Mouse (Mus musculus) forebrain, embryonic 14.5 days (tissue): ENCODE measurements around the gene Cdc37l1. TPM values are rescaled to one million over a fixed set of nuclear protein-coding genes. Genes with fewer than 3 reads are reported as not detected.

Source experiments
- ATAC-seq: fragments of 200-750 bp; cut with Nextera tagmentation; 2 replicates; pipeline ENCODE4 v1.8.0; 2017; ENCODE audit warnings: mild to moderate bottlenecking, moderate library complexity
- DNase-seq: peaks from one replicate; pipeline ENCODE4 v3.0.0-alpha.2; 2015; ENCODE audit warnings: low spot score
- H3K27ac ChIP-seq: fragments of 300-500 bp; sonication (generic); 2 replicates; pipeline ENCODE4 v1.5.1; 2014; ENCODE audit warnings: low read depth, mild to moderate bottlenecking, control low read depth, low read length, moderate library complexity
- H3K27me3 ChIP-seq: fragments of 300-500 bp; sonication (generic); replicated peaks from 2 replicates; pipeline ENCODE4 v1.6.1; 2014; ENCODE audit warnings: low read length, control low read depth, mixed read lengths; ENCODE audit not compliant: control insufficient read depth, insufficient read depth
- H3K36me3 ChIP-seq: fragments of 300-500 bp; sonication (generic); 2 replicates; pipeline ENCODE4 v1.6.1; 2014; ENCODE audit warnings: low read length, control low read depth; ENCODE audit not compliant: control insufficient read depth, insufficient read depth
- H3K4me1 ChIP-seq: fragments of 300-500 bp; sonication (generic); 2 replicates; pipeline ENCODE4 v1.6.1; 2014; ENCODE audit warnings: antibody characterized with exemption, low read length, control low read depth; ENCODE audit not compliant: control insufficient read depth, insufficient read depth
- H3K4me2 ChIP-seq: fragments of 300-500 bp; sonication (generic); 2 replicates; pipeline ENCODE4 v1.6.1; 2014; ENCODE audit warnings: mild to moderate bottlenecking, control low read depth, low read length
- H3K4me3 ChIP-seq: fragments of 300-500 bp; sonication (generic); 2 replicates; pipeline ENCODE4 v1.5.1; 2014; ENCODE audit warnings: low read depth, low read length, control low read depth
- H3K9ac ChIP-seq: fragments of 300-500 bp; sonication (generic); 2 replicates; pipeline ENCODE4 v1.6.1; 2014; ENCODE audit warnings: mild to moderate bottlenecking, low read length, control low read depth, moderate library complexity
- H3K9me3 ChIP-seq: fragments of 300-500 bp; sonication (generic); replicated peaks from 2 replicates; pipeline ENCODE4 v1.6.1; 2016; ENCODE audit warnings: low read length, control low read depth, mixed read lengths; ENCODE audit not compliant: control insufficient read depth
- WGBS: fragments of 180-500 bp; shearing (Covaris S2); extraction: QIAGEN DNeasy Blood & Tissue Kit; methylation state at CpG from one replicate; pipeline ENCODE4 v1.1.7; 2014; 5-methylcytosine and 5-hydroxymethylcytosine counted together
- polyA plus RNA-seq: library from polyadenylated mRNA; unstranded; fragments of >200 nt; fragmentation: Nextera tagmentation; extraction: Ambion mirVana; gene quantifications from 2 replicates; pipeline ENCODE4 v1.2.1, GENCODE M21; 2014

Cdc37l1 gene
- polyA plus RNA-seq, 1 experiment from 2014 or later, result 42.0 TPM

GRCm38 (mm10) chr19:29032662-29033061 lies 42.5 kb downstream of the Cdc37l1 start:
- no peak overlapping the region for H3K27ac ChIP-seq
- no peak overlapping the region for H3K4me3 ChIP-seq
- H3K36me3 ChIP-seq, result peaks cover 14% of the 10 kb centered on the region; the same call in 1 of the 2 replicates
- DNase-seq (no peak), ATAC-seq (no peak)
- H3K9ac ChIP-seq, result no peak overlapping the region
- H3K27me3 ChIP-seq, result no peaks in the 10 kb centered on the region
- no peaks in the 10 kb centered on the region for H3K9me3 ChIP-seq
- no peak overlapping the region for H3K4me2 ChIP-seq
- H3K4me1 ChIP-seq, result no peaks in the 10 kb centered on the region

DNA sequence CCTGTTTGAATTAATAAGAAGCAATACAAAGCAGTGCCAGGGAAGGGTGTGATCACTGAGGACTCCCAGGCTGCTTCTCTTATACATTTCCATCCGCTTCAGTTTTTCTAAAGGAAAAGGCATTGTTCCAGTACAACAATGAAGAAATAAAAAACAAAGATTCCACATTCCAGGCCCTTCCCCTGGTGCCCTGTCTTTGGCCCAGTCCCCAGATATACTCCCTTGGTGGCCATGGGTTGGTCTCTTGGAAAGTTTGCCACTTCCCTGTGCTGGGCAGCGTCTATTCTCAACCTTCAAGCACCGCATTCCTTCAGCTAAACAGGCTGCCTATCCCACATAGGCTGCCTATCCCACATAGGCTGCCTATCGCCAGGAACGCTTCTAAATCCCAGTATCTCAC lies 46.9 kb downstream of the Cdc37l1 start:
- H3K9ac ChIP-seq, result no peak overlapping the region
- no peak for ATAC-seq
- H3K4me2 ChIP-seq, result no peak overlapping the region
- peaks cover 16% of the 10 kb centered on the region; the same call in 1 of the 2 replicates for H3K36me3 ChIP-seq
- DNase-seq, result no peak
- WGBS, result 89% methylated on average over 5 of the region's 5 CpGs
- no peaks in the 10 kb centered on the region for H3K27me3 ChIP-seq
- no peak overlapping the region for H3K27ac ChIP-seq
- H3K4me1 ChIP-seq, result no peaks in the 10 kb centered on the region
- H3K9me3 ChIP-seq, result no peaks in the 10 kb centered on the region
- no peak overlapping the region for H3K4me3 ChIP-seq

DNA sequence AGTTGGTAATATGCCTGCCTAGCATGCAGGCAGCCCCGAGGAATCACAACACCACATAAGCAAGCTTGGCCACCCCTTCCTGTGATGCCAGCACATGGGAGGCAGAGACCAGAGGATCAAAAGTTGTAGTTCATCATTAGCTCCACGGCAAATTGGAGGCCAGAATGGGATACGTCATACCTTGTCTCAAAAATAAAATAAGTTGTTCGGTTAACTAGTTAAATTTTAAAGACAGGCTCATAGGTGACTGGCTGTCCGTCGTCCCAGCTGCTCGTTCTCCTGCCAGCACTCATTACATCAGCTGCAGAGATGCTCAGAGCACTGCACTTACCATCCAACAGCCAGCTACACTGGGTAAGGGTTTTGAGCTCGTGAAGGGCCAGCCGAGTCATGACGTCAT lies 47.4 kb downstream of the Cdc37l1 start:
- H3K36me3 ChIP-seq, result peaks cover 16% of the 10 kb centered on the region; the same call in 1 of the 2 replicates
- H3K4me2 ChIP-seq, result no peak overlapping the region
- no peak overlapping the region for H3K27ac ChIP-seq
- no peaks in the 10 kb centered on the region for H3K4me1 ChIP-seq
- no peaks in the 10 kb centered on the region for H3K9me3 ChIP-seq
- no peak overlapping the region for H3K9ac ChIP-seq
- H3K4me3 ChIP-seq, result no peak overlapping the region
- 94% methylated on average over 10 of the region's 10 CpGs for WGBS
- no peak for ATAC-seq
- no peaks in the 10 kb centered on the region for H3K27me3 ChIP-seq
- DNase-seq, result no peak

GRCm38 (mm10) chr19:29039334-29039733 lies 49.2 kb downstream of the Cdc37l1 start:
- Histone ChIP-seq H3K4me1 (peaks cover 4% of the 10 kb centered on the region; the same call in 1 of the 2 replicates), H3K9me3 (no peaks in the 10 kb centered on the region), H3K9ac (no peak overlapping the region), H3K27ac (no peak overlapping the region), H3K36me3 (peaks cover 12% of the 10 kb centered on the region; the same call in 1 of the 2 replicates), H3K27me3 (no peaks in the 10 kb centered on the region), H3K4me2 (no peak overlapping the region), H3K4me3 (no peak overlapping the region)
- DNase-seq (no peak), ATAC-seq (no peak)

DNA sequence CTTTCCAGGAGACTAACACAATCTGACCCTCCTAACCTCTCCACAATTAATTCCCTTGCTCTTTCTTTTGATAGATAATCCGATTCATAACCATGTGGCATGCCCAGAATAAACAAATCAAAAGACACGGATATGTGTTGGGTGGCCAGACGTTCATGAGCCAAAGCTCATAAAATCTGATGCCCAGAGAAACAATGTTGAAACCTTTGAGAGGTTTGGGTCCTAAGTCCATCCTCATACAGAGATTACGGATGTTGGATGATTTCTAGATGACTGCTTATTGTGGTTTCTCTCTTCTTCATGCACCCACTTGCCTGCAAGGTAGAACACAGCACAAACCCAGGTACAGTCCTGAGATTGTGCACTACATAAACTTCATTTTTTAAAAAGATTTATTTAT lies 50.1 kb downstream of the Cdc37l1 start:
- peaks cover 8% of the 10 kb centered on the region for H3K4me1 ChIP-seq
- no peak overlapping the region for H3K27ac ChIP-seq
- peaks cover 12% of the 10 kb centered on the region; the same call in 1 of the 2 replicates for H3K36me3 ChIP-seq
- H3K9ac ChIP-seq, result no peak overlapping the region
- 93% methylated on average over 4 of the region's 4 CpGs for WGBS
- H3K9me3 ChIP-seq, result no peaks in the 10 kb centered on the region
- no peak overlapping the region for H3K4me2 ChIP-seq
- ATAC-seq (no peak), DNase-seq (no peak)
- no peaks in the 10 kb centered on the region for H3K27me3 ChIP-seq
- H3K4me3 ChIP-seq, result no peak overlapping the region

DNA sequence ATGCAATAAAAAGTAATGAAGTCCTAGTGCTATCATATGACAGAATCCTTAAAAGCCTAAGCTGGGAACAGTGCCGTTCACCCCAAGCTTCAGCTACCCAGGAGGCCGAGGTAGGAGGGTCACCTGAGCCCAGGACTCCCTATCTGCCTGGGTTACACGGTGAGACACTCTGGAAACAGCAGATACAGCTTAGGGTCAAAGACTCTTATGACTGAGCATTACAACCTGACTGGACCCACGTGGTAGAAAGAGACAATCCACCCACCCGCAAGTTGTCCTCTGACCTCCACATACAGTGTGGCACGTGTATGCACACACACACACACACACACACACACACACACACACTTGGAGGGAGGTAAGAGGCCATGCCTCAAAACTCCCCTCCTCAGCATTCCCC lies 52.0 kb downstream of the Cdc37l1 start:
- H3K4me1 ChIP-seq, result peaks cover 14% of the 10 kb centered on the region
- WGBS, result 85% methylated on average over 6 of the region's 6 CpGs
- no peaks in the 10 kb centered on the region for H3K9me3 ChIP-seq
- H3K9ac ChIP-seq, result no peak overlapping the region
- H3K4me3 ChIP-seq, result no peak overlapping the region
- no peak overlapping the region for H3K27ac ChIP-seq
- ATAC-seq (no peak), DNase-seq (no peak)
- H3K27me3 ChIP-seq, result no peaks in the 10 kb centered on the region
- no peak overlapping the region for H3K4me2 ChIP-seq
- 0 out of 2 replicates have a peak, but pooled peaks cover 6% of the 10 kb centered on the region for H3K36me3 ChIP-seq

DNA sequence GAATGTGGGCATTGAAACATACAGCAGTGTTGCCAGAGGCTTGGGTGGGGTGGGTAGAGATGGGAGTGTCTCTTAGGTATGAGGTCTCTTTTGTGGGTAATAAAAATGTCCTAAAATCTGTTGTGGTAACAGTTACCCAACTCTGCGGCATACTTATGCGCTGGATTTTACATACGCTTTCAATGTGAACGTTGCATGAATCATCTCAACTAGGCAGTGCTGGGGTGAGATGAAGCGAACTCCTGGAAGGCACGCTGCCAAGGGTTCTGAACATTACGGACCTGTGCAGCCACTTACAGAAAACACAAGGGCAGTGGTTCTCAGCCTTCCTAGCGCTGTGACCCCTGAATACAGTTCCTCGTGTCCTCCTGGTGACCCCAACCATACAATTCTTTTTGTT lies 52.5 kb downstream of the Cdc37l1 start:
- Histone ChIP-seq H3K4me3 (no peak overlapping the region), H3K9ac (no peak overlapping the region), H3K27me3 (no peaks in the 10 kb centered on the region), H3K9me3 (no peaks in the 10 kb centered on the region), H3K36me3 (0 out of 2 replicates have a peak, but pooled peaks cover 2% of the 10 kb centered on the region), H3K27ac (no peak overlapping the region), H3K4me2 (no peak overlapping the region), H3K4me1 (peaks cover 14% of the 10 kb centered on the region)
- WGBS, result 87% methylated on average over 9 of the region's 9 CpGs
- no peak for ATAC-seq
- no peak for DNase-seq

- DNase-seq (peak; percentile 69), ATAC-seq (0 out of 2 replicates have a peak, but pooled peaks have one; percentile 18)
- no peak overlapping the region for H3K27ac ChIP-seq
- H3K27me3 ChIP-seq, result no peaks in the 10 kb centered on the region
- no peaks in the 10 kb centered on the region for H3K9me3 ChIP-seq
- 11% methylated on average over 9 of the region's 9 CpGs for WGBS
- H3K4me2 ChIP-seq, result peak overlapping the region; percentile 28; the same call in 1 of the 2 replicates
- peaks cover 14% of the 10 kb centered on the region for H3K4me1 ChIP-seq
- no peaks in the 10 kb centered on the region for H3K36me3 ChIP-seq
- no peak overlapping the region for H3K9ac ChIP-seq
- no peak overlapping the region for H3K4me3 ChIP-seq
Observed at GRCm38 (mm10) chr19:29044353-29044768, 54.2 kb downstream of the Cdc37l1 start.

- no peak for ATAC-seq
- peaks cover 14% of the 10 kb centered on the region for H3K4me1 ChIP-seq
- DNase-seq, result no peak
- no peaks in the 10 kb centered on the region for H3K9me3 ChIP-seq
- peak overlapping the region; percentile 69; the same call in 1 of the 2 replicates for H3K4me2 ChIP-seq
- H3K27me3 ChIP-seq, result no peaks in the 10 kb centered on the region
- no peak overlapping the region for H3K9ac ChIP-seq
- 63% methylated on average over 4 of the region's 4 CpGs for WGBS
- no peak overlapping the region for H3K27ac ChIP-seq
- no peak overlapping the region for H3K4me3 ChIP-seq
- no peaks in the 10 kb centered on the region for H3K36me3 ChIP-seq
Observed at GRCm38 (mm10) chr19:29045369-29045768, 55.2 kb downstream of the Cdc37l1 start.
